Mouse (Mus musculus) liver, embryonic 16.5 days (tissue): ENCODE results near the gene Ifitm3. TPM values are rescaled to one million over a fixed set of nuclear protein-coding genes. Genes with fewer than 3 reads are reported as not detected.

Experiments used
- ATAC-seq: fragments of 200-750 bp; cut with Nextera tagmentation; 2 replicates; pipeline ENCODE4 v1.8.0; 2017; ENCODE audit warnings: low read depth, mild to moderate bottlenecking, moderate number of reproducible peaks, moderate library complexity
- H3K27ac ChIP-seq: fragments of 300-500 bp; sonication (generic); 2 replicates; pipeline ENCODE4 v1.5.1; 2014; ENCODE audit warnings: mild to moderate bottlenecking, low read length
- H3K27me3 ChIP-seq: fragments of 300-500 bp; sonication (generic); 2 replicates; pipeline ENCODE4 v1.6.1; 2014; ENCODE audit warnings: low read depth, low read length, mixed read lengths; ENCODE audit not compliant: control insufficient read depth, insufficient read depth
- H3K36me3 ChIP-seq: fragments of 300-500 bp; sonication (generic); 2 replicates; pipeline ENCODE4 v1.6.1; 2014; ENCODE audit warnings: mild to moderate bottlenecking; ENCODE audit not compliant: control insufficient read depth, insufficient read depth
- H3K4me1 ChIP-seq: fragments of 300-500 bp; sonication (generic); 2 replicates; pipeline ENCODE4 v1.6.1; 2014; ENCODE audit warnings: low read depth, low read length, mixed read lengths; ENCODE audit not compliant: control insufficient read depth
- H3K4me2 ChIP-seq: fragments of 300-500 bp; sonication (generic); 2 replicates; pipeline ENCODE4 v1.6.1; 2014; ENCODE audit warnings: low read depth, low read length, mixed read lengths
- H3K4me3 ChIP-seq: fragments of 300-500 bp; sonication (generic); 2 replicates; pipeline ENCODE4 v1.5.1; 2014; ENCODE audit warnings: low read depth, mild to moderate bottlenecking, low read length
- H3K9ac ChIP-seq: fragments of 300-500 bp; sonication (generic); 2 replicates; pipeline ENCODE4 v1.6.1; 2014; ENCODE audit warnings: low read depth, low read length
- H3K9me3 ChIP-seq: fragments of 300-500 bp; sonication (generic); replicated peaks from 2 replicates; pipeline ENCODE4 v1.6.1; 2016; ENCODE audit warnings: low read length; ENCODE audit not compliant: control insufficient read depth
- WGBS: fragments of 180-500 bp; shearing (Covaris S2); extraction: QIAGEN DNeasy Blood & Tissue Kit; methylation state at CpG from one replicate; pipeline ENCODE4 v1.1.7; 2014; ENCODE audit not compliant: insufficient replicate concordance; 5-methylcytosine and 5-hydroxymethylcytosine counted together
- polyA plus RNA-seq: library from polyadenylated mRNA; unstranded; fragments of >200 nt; fragmentation: Nextera tagmentation; extraction: Ambion mirVana; gene quantifications from 2 replicates; pipeline ENCODE4 v1.2.1, GENCODE M21; 2015

Gene Ifitm3
- polyA plus RNA-seq, 1 experiment from 2014 or later: 76.2 TPM

GRCm38 (mm10) chr7:140960026-140960425 is 50.5 kb downstream of the Ifitm3 start:
- no peaks in the 10 kb centered on the region for H3K9me3 ChIP-seq
- 45% methylated on average over 5 of the region's 5 CpGs for WGBS
- no peak overlapping the region for H3K4me3 ChIP-seq
- H3K27me3 ChIP-seq: no peaks in the 10 kb centered on the region
- no peak for ATAC-seq
- no peaks in the 10 kb centered on the region for H3K36me3 ChIP-seq
- H3K4me1 ChIP-seq: peaks cover 8% of the 10 kb centered on the region
- H3K4me2 ChIP-seq: no peak overlapping the region
- no peak overlapping the region for H3K9ac ChIP-seq
- H3K27ac ChIP-seq: no peak overlapping the region

Other genes starting within 250 kb of the Ifitm3 start
- 0.97 and 1.1 TPM in 2 replicates for gene Cyp2e1, start 247.0 kb downstream of the Ifitm3 start, polyA plus RNA-seq
- 0.07 and 0.14 TPM in 2 replicates for gene Syce1, start 222.9 kb downstream of the Ifitm3 start, polyA plus RNA-seq
- 0.06 and 0.16 TPM in 2 replicates for gene Zfp941, start 188.6 kb downstream of the Ifitm3 start, polyA plus RNA-seq
- gene Urah, start 175.8 kb downstream of the Ifitm3 start, polyA plus RNA-seq: 30.3 and 32.9 TPM in 2 replicates
- gene Scgb1c1, start 165.2 kb downstream of the Ifitm3 start, polyA plus RNA-seq: not detected in 2 replicates
- not detected in 2 replicates for gene Odf3, start 163.0 kb downstream of the Ifitm3 start, polyA plus RNA-seq
- not detected in 2 replicates for gene Gm45785, start 154.4 kb downstream of the Ifitm3 start, polyA plus RNA-seq
- gene Ric8a, start 153.8 kb downstream of the Ifitm3 start, polyA plus RNA-seq: 21.2 and 21.5 TPM in 2 replicates
- 19.3 and 20.9 TPM in 2 replicates for gene Bet1l, start 153.2 kb downstream of the Ifitm3 start, polyA plus RNA-seq
- 108 and 123 TPM in 2 replicates for gene Psmd13, start 128.8 kb downstream of the Ifitm3 start, polyA plus RNA-seq
- 21.9 and 23.6 TPM in 2 replicates for gene Sirt3, start 128.5 kb downstream of the Ifitm3 start, polyA plus RNA-seq
- gene Cox8b, start 110.3 kb downstream of the Ifitm3 start, polyA plus RNA-seq: 1.4 and 3.4 TPM in 2 replicates
- gene Nlrp6, start 89.9 kb downstream of the Ifitm3 start, polyA plus RNA-seq: 7.8 and 10.8 TPM in 2 replicates
- gene Pgghg, start 69.4 kb downstream of the Ifitm3 start, polyA plus RNA-seq: 6.0 and 7.9 TPM in 2 replicates
- 0.26 and 0.44 TPM in 2 replicates for gene Ifitm5, start 60.5 kb downstream of the Ifitm3 start, polyA plus RNA-seq
- gene Gm45717, start 54.8 kb downstream of the Ifitm3 start, polyA plus RNA-seq: not detected in 2 replicates
- 391 and 458 TPM in 2 replicates for gene Ifitm2, start 54.8 kb downstream of the Ifitm3 start, polyA plus RNA-seq
- gene Ifitm1, start 43.5 kb downstream of the Ifitm3 start, polyA plus RNA-seq: 15.2 and 15.4 TPM in 2 replicates
- 23.3 and 28.4 TPM in 2 replicates for gene Ifitm6, start 7.2 kb upstream of the Ifitm3 start, polyA plus RNA-seq
- gene Gm17387, start 18.4 kb upstream of the Ifitm3 start, polyA plus RNA-seq: not detected in 2 replicates
- gene B4galnt4, start 50.3 kb upstream of the Ifitm3 start, polyA plus RNA-seq: 0.35 and 0.37 TPM in 2 replicates
- gene Pkp3, start 67.4 kb upstream of the Ifitm3 start, polyA plus RNA-seq: 0.69 and 1.1 TPM in 2 replicates
- gene Sigirr, start 89.8 kb upstream of the Ifitm3 start, polyA plus RNA-seq: 27.2 and 28.1 TPM in 2 replicates
- gene Ano9, start 107.0 kb upstream of the Ifitm3 start, polyA plus RNA-seq: 1.5 and 3.8 TPM in 2 replicates
- 136 and 138 TPM in 2 replicates for gene Ptdss2, start 111.6 kb upstream of the Ifitm3 start, polyA plus RNA-seq
- gene Rnh1, start 162.1 kb upstream of the Ifitm3 start, polyA plus RNA-seq: 70.1 and 71.7 TPM in 2 replicates
- gene Hras, start 183.2 kb upstream of the Ifitm3 start, polyA plus RNA-seq: 35.3 and 40.1 TPM in 2 replicates
- gene Lrrc56, start 183.4 kb upstream of the Ifitm3 start, polyA plus RNA-seq: 8.3 and 9.5 TPM in 2 replicates
- gene Lmntd2, start 203.3 kb upstream of the Ifitm3 start, polyA plus RNA-seq: 0.80 and 0.84 TPM in 2 replicates
- 23.9 and 26.4 TPM in 2 replicates for gene Rassf7, start 205.1 kb upstream of the Ifitm3 start, polyA plus RNA-seq
- 23.8 and 28.5 TPM in 2 replicates for gene Phrf1, start 218.0 kb upstream of the Ifitm3 start, polyA plus RNA-seq